Mouse (Mus musculus) myocyte (in vitro differentiated cells): Measurements from ENCODE around the gene Etv5.
"Not testable (repeated sequence)": the region's sequence is repeated elsewhere in the genome, so short reads cannot be mapped to it uniquely, and the experiment has no call there.

Experiments used
- CEBPB ChIP-seq: IDR thresholded peaks from 2 replicates; pipeline ENCODE4 v1.6.1; 2011; ENCODE audit warnings: mild to moderate bottlenecking, moderate library complexity; ENCODE audit not compliant: poor library complexity, insufficient read depth, severe bottlenecking
- E2F4 ChIP-seq: IDR thresholded peaks from one replicate; pipeline ENCODE4 v1.6.1; 2011; ENCODE audit warnings: mild to moderate bottlenecking, control low read depth, moderate library complexity; ENCODE audit not compliant: insufficient read depth
- MYOD1 ChIP-seq, 3 experiments: IDR thresholded peaks; one replicate each; pipeline ENCODE4 v1.6.1; 2011; ENCODE audit warnings: control low read depth in 2 of 3, low read depth in 2 of 3, mild to moderate bottlenecking in 2 of 3, moderate library complexity in 1 of 3; ENCODE audit not compliant: insufficient read length in 2 of 3, control insufficient read depth in 1 of 3
- POLR2A ChIP-seq: IDR thresholded peaks from one replicate; pipeline ENCODE4 v1.6.1; 2011; ENCODE audit warnings: low read depth, mild to moderate bottlenecking, control low read depth, moderate library complexity; ENCODE audit not compliant: insufficient read length
- POLR2AphosphoS2 ChIP-seq: IDR thresholded peaks from one replicate; pipeline ENCODE4 v1.6.1; 2011; ENCODE audit warnings: low read depth, control low read depth; ENCODE audit not compliant: insufficient read length
- SRF ChIP-seq: IDR thresholded peaks from one replicate; pipeline ENCODE4 v1.6.1; 2011; ENCODE audit warnings: low read depth; ENCODE audit not compliant: control insufficient read depth, insufficient read length
- TCF12 ChIP-seq: IDR thresholded peaks from one replicate; pipeline ENCODE4 v1.6.1; 2011; ENCODE audit warnings: mild to moderate bottlenecking, control low read depth; ENCODE audit not compliant: poor library complexity, insufficient read depth, severe bottlenecking
- TCF3 ChIP-seq: IDR thresholded peaks from one replicate; pipeline ENCODE4 v1.6.1; 2011; ENCODE audit warnings: low read depth, control low read depth; ENCODE audit not compliant: insufficient read length
- USF1 ChIP-seq: IDR thresholded peaks from one replicate; pipeline ENCODE4 v1.6.1; 2011; ENCODE audit warnings: low read depth, mild to moderate bottlenecking, control low read depth, moderate library complexity

- TF ChIP-seq POLR2A; TCF12; E2F4; POLR2AphosphoS2; USF1; MYOD1 (IDR thresholded peaks at IDR 0.05; ENCODE audit: control insufficient read depth in 1 of 3, insufficient read length in 2 of 3, low read depth in 2 of 3); CEBPB; TCF3; SRF: not testable (repeated sequence)
Measured at GRCm38 (mm10) chr16:22354177-22354576, 85.3 kb downstream of the Etv5 start.
